Mouse (Mus musculus) liver, postnatal 0 days (tissue): ENCODE measurements at regions not wholly inside any gene's neighbourhood (a gene's known extent, or its start where the extent isn't known, plus 50 kb on each side); places are given as distances from the start of the nearest gene placed in this dataset.

Experiments used
- ATAC-seq: fragments of 200-750 bp; cut with Nextera tagmentation; 2 replicates; pipeline ENCODE4 v1.8.0; 2017; ENCODE audit warnings: mild to moderate bottlenecking, moderate library complexity
- DNase-seq: peaks from one replicate; pipeline ENCODE4 v3.0.0-alpha.2; 2016
- H3K27ac ChIP-seq: fragments of 300-500 bp; sonication (generic); 2 replicates; pipeline ENCODE4 v1.5.1; 2014; ENCODE audit warnings: antibody characterized with exemption, moderate library complexity, mild to moderate bottlenecking, low read depth
- H3K27me3 ChIP-seq: fragments of 300-500 bp; sonication (generic); 2 replicates; pipeline ENCODE4 v1.6.1; 2014; ENCODE audit warnings: low read length, control low read depth, mixed read lengths; ENCODE audit not compliant: insufficient read depth
- H3K36me3 ChIP-seq: fragments of 300-500 bp; sonication (generic); replicated peaks from 2 replicates; pipeline ENCODE4 v1.6.1; 2014; ENCODE audit warnings: mild to moderate bottlenecking, control low read depth, low read length, moderate library complexity, mixed read lengths; ENCODE audit not compliant: insufficient read depth
- H3K4me1 ChIP-seq: fragments of 300-500 bp; sonication (generic); 2 replicates; pipeline ENCODE4 v1.6.1; 2014; ENCODE audit warnings: antibody characterized with exemption, mild to moderate bottlenecking, control low read depth; ENCODE audit not compliant: insufficient read depth
- H3K4me2 ChIP-seq: fragments of 300-500 bp; sonication (generic); 2 replicates; pipeline ENCODE4 v1.6.1; 2014; ENCODE audit warnings: low read depth, mild to moderate bottlenecking, low read length, moderate library complexity, mixed read lengths
- H3K4me3 ChIP-seq: fragments of 300-500 bp; sonication (generic); 2 replicates; pipeline ENCODE4 v1.5.1; 2014; ENCODE audit warnings: low read depth, low read length
- H3K9ac ChIP-seq: fragments of 300-500 bp; sonication (generic); replicated peaks from 2 replicates; pipeline ENCODE4 v1.6.1; 2014; ENCODE audit warnings: mild to moderate bottlenecking, moderate library complexity
- H3K9me3 ChIP-seq: fragments of 300-500 bp; sonication (generic); 2 replicates; pipeline ENCODE4 v1.6.1; 2016; ENCODE audit warnings: mild to moderate bottlenecking, control low read depth, low read length, mixed read lengths
- CTCF ChIP-seq: sonication (generic); IDR thresholded peaks from 2 replicates; pipeline ENCODE4 v1.5.1; 2016; ENCODE audit warnings: antibody characterized with exemption, low read depth
- EP300 ChIP-seq: IDR thresholded peaks from 2 replicates; pipeline ENCODE4 v1.6.1; 2016; ENCODE audit warnings: antibody characterized with exemption, low read depth, mild to moderate bottlenecking
- WGBS: fragments of 180-500 bp; shearing (Covaris S2); extraction: QIAGEN DNeasy Blood & Tissue Kit; methylation state at CpG from one replicate; pipeline ENCODE4 v1.1.7; 2014; ENCODE audit not compliant: insufficient replicate concordance; 5-methylcytosine and 5-hydroxymethylcytosine counted together

DNA sequence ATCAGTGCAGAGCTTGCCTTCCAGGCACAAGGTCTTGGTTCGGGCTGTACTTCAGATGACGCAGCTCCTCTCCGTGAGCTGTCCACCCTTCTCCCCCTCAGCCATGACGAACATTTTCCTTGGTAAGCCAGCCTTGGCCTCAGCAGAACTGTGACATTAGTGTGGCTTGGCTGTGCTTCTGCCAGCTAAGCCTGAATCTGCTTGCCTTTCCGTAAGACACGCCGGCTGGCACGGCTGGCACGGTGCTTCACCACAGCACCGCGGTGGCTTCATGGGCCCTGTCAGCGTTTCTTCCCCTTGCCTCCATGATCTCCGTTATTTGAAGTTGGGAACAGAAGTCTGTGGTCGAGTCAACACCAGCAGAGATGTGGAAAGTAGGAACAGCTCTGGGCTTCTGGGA lies 87.0 kb downstream of the Tmx1 start:
- Histone ChIP-seq H3K27me3 (no peaks in the 10 kb centered on the region), H3K9ac (no peak overlapping the region), H3K36me3 (no peaks in the 10 kb centered on the region), H3K27ac (no peak overlapping the region), H3K4me3 (no peak overlapping the region), H3K9me3 (no peaks in the 10 kb centered on the region), H3K4me1 (no peaks in the 10 kb centered on the region), H3K4me2 (no peak overlapping the region)
- ATAC-seq (no peak), DNase-seq (no peak)
- WGBS, result 89% methylated on average over 14 of the region's 14 CpGs
- TF ChIP-seq CTCF, result no peak
- TF ChIP-seq EP300, result no peak

DNA sequence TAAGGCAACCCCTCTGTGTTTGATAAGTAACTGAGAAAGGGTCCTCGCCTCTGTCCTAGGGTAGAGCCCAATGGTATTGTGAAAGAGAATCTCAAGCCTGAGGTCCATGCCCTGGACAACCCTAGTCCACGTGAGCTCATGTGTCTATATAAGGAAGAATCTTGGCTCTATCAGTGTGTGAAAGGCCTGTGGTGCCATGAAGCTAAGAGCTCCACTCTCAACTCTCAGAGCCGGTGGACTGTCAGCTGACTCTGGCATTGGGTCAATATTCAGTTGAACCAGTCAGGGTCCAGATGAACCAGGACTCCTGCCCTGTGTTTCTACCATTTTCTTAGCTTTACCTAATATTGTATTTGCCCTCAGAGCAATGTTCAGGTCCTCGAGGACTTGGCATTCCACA lies 88.5 kb downstream of the Tmx1 start:
- Histone ChIP-seq H3K4me2 (no peak overlapping the region), H3K27me3 (no peaks in the 10 kb centered on the region), H3K9ac (no peak overlapping the region), H3K4me1 (no peaks in the 10 kb centered on the region), H3K4me3 (no peak overlapping the region), H3K9me3 (no peaks in the 10 kb centered on the region), H3K36me3 (no peaks in the 10 kb centered on the region), H3K27ac (no peak overlapping the region)
- TF ChIP-seq CTCF (no peak), EP300 (no peak)
- 74% methylated on average over 4 of the region's 4 CpGs for WGBS
- ATAC-seq, result no peak
- no peak for DNase-seq

GRCm38 (mm10) chr12:70543299-70543698 lies 90.4 kb downstream of the Tmx1 start:
- TF ChIP-seq CTCF, result no peak
- TF ChIP-seq EP300, result no peak
- no peak for ATAC-seq
- no peaks in the 10 kb centered on the region for H3K4me1 ChIP-seq
- H3K4me2 ChIP-seq, result no peak overlapping the region
- WGBS, result 54% methylated on average over 5 of the region's 5 CpGs
- H3K9ac ChIP-seq, result no peak overlapping the region
- no peaks in the 10 kb centered on the region for H3K9me3 ChIP-seq
- no peak for DNase-seq
- no peak overlapping the region for H3K27ac ChIP-seq
- no peak overlapping the region for H3K4me3 ChIP-seq
- no peaks in the 10 kb centered on the region for H3K27me3 ChIP-seq
- H3K36me3 ChIP-seq, result no peaks in the 10 kb centered on the region

- no peak overlapping the region for H3K4me2 ChIP-seq
- H3K4me3 ChIP-seq, result no peak overlapping the region
- H3K9ac ChIP-seq, result no peak overlapping the region
- H3K4me1 ChIP-seq, result no peaks in the 10 kb centered on the region
- 46% methylated on average over 12 of the region's 12 CpGs for whole genome bisulfite sequencing
- no peaks in the 10 kb centered on the region for H3K27me3 ChIP-seq
- H3K9me3 ChIP-seq, result no peaks in the 10 kb centered on the region
- ATAC-seq (no peak), DNase-seq (no peak)
- TF ChIP-seq EP300 (no peak), CTCF (no peak)
- no peak overlapping the region for H3K27ac ChIP-seq
- H3K36me3 ChIP-seq, result no peaks in the 10 kb centered on the region
Measured at GRCm38 (mm10) chr12:70544326-70544725, 91.4 kb downstream of the Tmx1 start.

GRCm38 (mm10) chr12:70544850-70545510 lies 92.1 kb downstream of the Tmx1 start:
- Histone ChIP-seq H3K9me3 (no peaks in the 10 kb centered on the region), H3K4me2 (no peak overlapping the region), H3K27me3 (no peaks in the 10 kb centered on the region), H3K27ac (no peak overlapping the region), H3K36me3 (no peaks in the 10 kb centered on the region), H3K9ac (no peak overlapping the region), H3K4me3 (no peak overlapping the region), H3K4me1 (no peaks in the 10 kb centered on the region)
- DNase-seq, result no peak
- no peak for ATAC-seq
- 60% methylated on average over 7 of the region's 7 CpGs for WGBS
- TF ChIP-seq EP300 (no peak), CTCF (no peak)

GRCm38 (mm10) chr12:70547199-70547598 lies 94.3 kb downstream of the Tmx1 start:
- no peak overlapping the region for H3K9ac ChIP-seq
- H3K4me2 ChIP-seq, result no peak overlapping the region
- ATAC-seq (no peak), DNase-seq (no peak)
- H3K4me3 ChIP-seq, result no peak overlapping the region
- H3K27me3 ChIP-seq, result no peaks in the 10 kb centered on the region
- no peaks in the 10 kb centered on the region for H3K36me3 ChIP-seq
- no peaks in the 10 kb centered on the region; the same call in 1 of the 2 replicates for H3K9me3 ChIP-seq
- WGBS, result 64% methylated on average over 6 of the region's 6 CpGs
- no peak overlapping the region for H3K27ac ChIP-seq
- no peaks in the 10 kb centered on the region for H3K4me1 ChIP-seq
- TF ChIP-seq EP300 (no peak), CTCF (no peak)
